Mouse (Mus musculus): Measurements from ENCODE around the gene Helz.

GRCm38 (mm10) chr11:107649458-107649857 is 101.7 kb downstream of the Helz start:
- TF ChIP-seq CTCF (IDR thresholded peaks at IDR 0.05; ENCODE audit: borderline replicate concordance, insufficient read depth, low read depth, low read length) (no peak), POLR2A (IDR thresholded peaks at IDR 0.05; ENCODE audit: borderline replicate concordance, insufficient read depth, low read length) (no peak)

Data from cerebellum, adult 2 months (tissue).